Mouse (Mus musculus): Measurements from ENCODE around the gene Tnfrsf21.
A peak's percentile ranks its signal among the peaks of the same experiment; 100 is the strongest.

The Tnfrsf21 gene

DNA sequence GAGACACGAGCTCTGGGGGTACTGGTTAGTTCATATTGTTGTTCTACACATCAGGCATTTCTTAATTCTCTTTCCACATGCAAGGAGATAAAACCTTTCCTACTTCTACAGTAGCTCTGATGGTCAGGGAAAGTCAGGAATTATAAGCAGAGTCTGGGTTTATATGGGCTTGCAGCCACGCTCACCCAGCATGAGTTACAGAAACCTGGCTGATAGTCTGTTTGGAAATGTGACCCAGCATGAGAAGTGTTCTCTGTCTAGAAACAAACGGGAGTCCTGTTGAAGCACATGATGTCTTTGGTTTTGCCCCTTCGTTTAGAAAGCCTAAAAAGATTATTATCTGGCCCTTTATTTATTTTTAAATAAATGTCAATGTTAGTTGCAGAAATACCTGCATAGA is 118.6 kb downstream of the Tnfrsf21 start:
- no peak for DNase-seq

DNA sequence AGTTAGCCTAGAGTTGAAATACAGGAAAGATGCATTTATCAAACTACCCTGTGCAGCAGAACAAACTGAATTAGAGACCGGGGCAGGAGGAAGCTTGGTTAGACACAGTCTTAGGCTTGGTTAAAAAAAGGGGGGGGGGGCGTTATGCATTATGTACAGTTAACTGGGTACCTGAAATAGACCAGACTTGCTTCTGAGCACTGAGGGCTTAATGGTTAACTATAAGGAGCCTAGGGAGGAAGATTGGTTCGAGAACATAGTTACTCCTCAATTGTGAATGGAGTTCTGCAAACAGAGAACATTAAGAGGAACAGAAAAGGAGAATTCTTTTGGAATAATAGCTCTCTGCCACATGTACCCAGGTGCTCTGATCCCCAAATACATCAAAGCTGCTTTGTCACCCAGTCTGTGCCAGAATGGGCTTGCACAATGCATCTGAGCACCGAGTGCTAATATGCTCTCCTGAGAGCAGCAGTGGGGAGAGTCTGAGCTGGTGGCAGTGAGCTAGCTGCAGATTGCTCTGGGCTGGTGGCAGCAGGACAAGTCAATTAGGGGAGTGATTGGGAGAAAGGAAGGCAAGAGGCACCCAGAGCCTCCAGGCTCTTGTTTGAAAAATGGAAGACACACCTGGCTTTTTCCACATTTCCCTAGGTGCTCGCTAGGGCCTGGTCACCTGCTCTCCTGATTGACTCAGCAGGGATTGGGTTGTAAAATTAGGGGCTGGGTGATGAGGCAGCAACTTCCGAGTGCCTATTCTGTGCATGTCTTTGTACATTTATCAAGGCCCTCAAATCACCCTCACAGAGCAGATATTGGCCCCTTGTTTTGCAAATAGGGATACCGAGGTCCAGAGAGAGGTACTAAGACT is 119.3 kb downstream of the Tnfrsf21 start:
- DNase-seq: peak in 1 of 2 experiments; percentile 4

DNA sequence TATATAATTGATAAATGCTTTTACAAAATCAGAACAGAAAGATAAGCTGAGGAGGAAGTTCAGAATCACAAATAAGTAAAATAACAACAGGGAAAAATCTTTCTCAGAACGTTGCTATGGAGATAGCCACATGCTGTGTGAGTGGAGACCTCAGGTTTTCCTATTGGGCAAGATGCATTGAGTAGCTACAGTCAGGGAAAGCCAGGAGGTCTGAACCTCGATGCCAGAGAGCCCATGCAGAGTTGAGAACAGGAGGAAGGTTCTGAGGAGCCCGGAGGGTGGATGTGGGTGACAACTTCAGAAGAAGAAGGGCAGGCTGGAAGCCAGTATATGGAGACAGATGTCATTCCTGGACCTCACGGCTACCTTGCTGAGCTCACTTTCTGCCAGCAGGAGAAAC is 120.4 kb downstream of the Tnfrsf21 start:
- no peak for DNase-seq

DNA sequence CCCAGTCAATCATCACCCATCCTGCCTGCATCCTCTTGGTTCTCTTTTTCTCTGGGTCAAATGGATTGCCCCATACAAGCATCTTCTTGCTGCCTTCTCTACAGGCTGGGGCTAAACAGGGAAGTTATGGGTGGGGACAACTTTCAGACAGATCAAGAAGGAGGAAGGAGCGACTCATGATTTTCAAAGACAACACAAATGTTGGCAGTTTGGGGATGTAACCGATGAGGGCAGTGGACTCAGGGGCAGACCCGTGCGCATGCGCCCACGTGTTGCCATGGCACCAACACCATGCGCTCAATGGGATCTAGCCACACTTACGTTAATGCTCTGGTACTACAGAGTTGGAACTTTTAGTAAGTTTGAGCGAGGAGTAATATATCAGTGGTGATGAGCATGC is 121.5 kb downstream of the Tnfrsf21 start:
- DNase-seq: no peak

DNA sequence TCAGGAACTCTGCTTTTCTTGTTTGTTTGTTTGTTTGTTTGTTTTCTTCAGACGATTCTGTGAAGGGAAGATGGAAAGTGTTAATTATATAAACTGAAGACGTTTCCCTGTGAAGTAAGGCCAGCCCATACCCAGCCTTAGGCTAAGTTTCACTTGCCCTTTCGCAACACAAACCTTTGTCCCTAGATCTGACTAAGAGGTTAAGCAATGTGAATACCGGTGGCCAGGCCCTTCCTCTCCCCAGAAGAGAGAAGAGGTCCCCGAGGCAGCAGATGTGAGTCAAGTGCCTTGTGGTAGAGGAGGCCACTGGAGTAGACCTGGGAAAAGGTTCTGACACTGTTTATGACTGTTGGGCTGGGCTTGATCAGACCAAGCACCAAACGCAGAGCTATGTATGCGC is 122.0 kb downstream of the Tnfrsf21 start:
- no peak for DNase-seq
